Mouse (Mus musculus) lung, adult 2 months (tissue): ENCODE results near the gene Slc10a1. TPM values are rescaled to one million over a fixed set of nuclear protein-coding genes. Genes with fewer than 3 reads are reported as not detected.
"Not testable (repeated sequence)": the region's sequence is repeated elsewhere in the genome, so short reads cannot be mapped to it uniquely, and the experiment has no call there.

Experiments
- DNase-seq: peaks from one replicate; pipeline ENCODE4 v3.0.0; 2022
- H3K4me1 ChIP-seq: fragments of 200-500 bp; 2 replicates; pipeline ENCODE4 v1.6.1; 2011; ENCODE audit warnings: low read length; ENCODE audit not compliant: control insufficient read depth, insufficient read depth
- H3K4me3 ChIP-seq: fragments of 200-500 bp; replicated peaks from 2 replicates; pipeline ENCODE3; 2011; ENCODE audit warnings: low read depth, mild to moderate bottlenecking, control low read depth, low read length; ENCODE audit errors: extremely low read depth
- CTCF ChIP-seq: fragments of 200-500 bp; IDR thresholded peaks from 2 replicates; pipeline ENCODE4 v1.5.1; 2011; ENCODE audit warnings: mild to moderate bottlenecking, low read length, control low read depth; ENCODE audit not compliant: insufficient read depth
- POLR2A ChIP-seq: fragments of 200-500 bp; IDR thresholded peaks from 2 replicates; pipeline ENCODE4 v1.6.1; 2011; ENCODE audit warnings: low read depth, mild to moderate bottlenecking, control low read depth, low read length, borderline replicate concordance; ENCODE audit errors: extremely low read depth
- WGBS: fragments of 180-500 bp; shearing (Covaris S2); methylation state at CpG from one replicate; pipeline ENCODE4 v1.1.7; 2018; 5-methylcytosine and 5-hydroxymethylcytosine counted together
- polyA plus RNA-seq: library from polyadenylated mRNA; depleted of rRNA; stranded (reverse); fragments of >200 nt; gene quantifications from 2 replicates; pipeline ENCODE4 v1.2.3, GENCODE M21; 2012

The Slc10a1 gene
- polyA plus RNA-seq, 1 experiment = 0.50 TPM

GRCm38 (mm10) chr12:80948202-80948601 lies 20.3 kb downstream of the Slc10a1 start:
- WGBS = 86% methylated on average over 18 of the region's 18 CpGs
- DNase-seq = no peak
- peaks cover 14% of the 10 kb centered on the region for H3K4me1 ChIP-seq

GRCm38 (mm10) chr12:80945996-80946355 lies 22.5 kb downstream of the Slc10a1 start:
- Histone ChIP-seq H3K4me1 (peaks cover 12% of the 10 kb centered on the region), H3K4me3 (peak overlapping the region; percentile 98)
- TF ChIP-seq POLR2A (peak; percentile 36; the same call in 1 of the 2 replicates), CTCF (no peak)
- under 1% methylated on average over 47 of the region's 47 CpGs for WGBS
- peak; percentile 94 for DNase-seq

More at GRCm38 (mm10) chr12:80948202-80948601, 20.3 kb downstream of the Slc10a1 start:
- no peak overlapping the region for H3K4me3 ChIP-seq
- no peak for TF ChIP-seq CTCF
- no peak for TF ChIP-seq POLR2A

- under 1% methylated on average over 57 of the region's 57 CpGs for WGBS
- peak; percentile 100 for TF ChIP-seq POLR2A
- TF ChIP-seq CTCF = no peak
- DNase-seq = peak; percentile 99
- H3K4me1 ChIP-seq = peaks cover 7% of the 10 kb centered on the region
- H3K4me3 ChIP-seq = peak within 1 kb of the TSS; percentile 98
These were observed 23.0 kb downstream of the Slc10a1 start, which contains the start of gene Srsf5 for GRCm38 (mm10) chr12:80945334-80945995. Srsf5 (plus strand) TSS chr12:80945504.

DNA sequence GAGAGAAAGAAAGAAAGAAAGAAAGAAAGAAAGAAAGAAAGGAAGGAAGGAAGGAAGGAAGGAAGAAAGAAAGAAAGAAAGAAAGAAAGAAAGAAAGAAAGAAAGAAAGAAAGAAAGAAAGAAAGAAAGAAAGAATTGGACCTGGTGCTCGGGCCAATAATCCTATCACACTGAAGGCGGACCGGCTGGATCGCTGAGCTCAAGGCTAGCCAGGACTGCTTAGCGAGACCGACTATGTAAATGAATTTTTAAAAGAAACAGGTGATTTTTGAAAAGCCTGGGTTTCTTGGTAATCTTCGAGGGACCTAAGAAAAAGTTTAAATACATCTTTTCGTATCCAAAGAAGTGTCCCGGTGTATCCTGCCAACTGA lies 23.6 kb downstream of the Slc10a1 start:
- WGBS = 1% methylated on average over 9 of the region's 9 CpGs
- not testable (repeated sequence) for DNase-seq

DNA sequence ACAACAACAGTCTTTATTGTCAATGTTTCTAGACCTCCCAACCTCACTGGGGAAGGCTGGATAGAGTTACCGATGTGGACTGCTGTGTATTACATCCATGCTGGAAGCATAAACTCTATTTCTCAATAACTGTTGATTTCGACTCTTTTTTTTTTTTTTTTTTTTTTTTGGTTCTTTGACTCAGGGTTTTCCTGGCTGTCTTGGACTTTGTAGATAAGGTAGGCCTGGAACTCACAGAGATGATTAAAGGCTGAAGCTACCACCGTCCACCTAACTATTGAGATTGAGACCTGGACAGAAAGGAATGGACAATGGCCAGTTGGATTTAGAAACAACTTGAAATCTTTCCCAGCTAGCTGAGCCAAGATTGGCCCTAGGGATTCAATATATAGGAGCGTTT lies 24.3 kb downstream of the Slc10a1 start:
- Histone ChIP-seq H3K4me3 (no peak overlapping the region), H3K4me1 (peaks cover 7% of the 10 kb centered on the region)
- TF ChIP-seq POLR2A = no peak
- TF ChIP-seq CTCF = no peak
- DNase-seq = no peak
- 87% methylated on average over 4 of the region's 4 CpGs for WGBS

More for the DNA sequence above, 23.6 kb downstream of the Slc10a1 start:
- H3K4me3 ChIP-seq = peak overlapping the region; percentile 98
- H3K4me1 ChIP-seq = not testable (repeated sequence)

- 49% methylated on average over 3 of the region's 3 CpGs for WGBS
- no peak for DNase-seq
- TF ChIP-seq CTCF = no peak
- no peak for TF ChIP-seq POLR2A
- Histone ChIP-seq H3K4me1 (peaks cover 9% of the 10 kb centered on the region), H3K4me3 (no peak overlapping the region)
These were observed 25.1 kb downstream of the Slc10a1 start for GRCm38 (mm10) chr12:80943395-80943794.

- peaks cover 4% of the 10 kb centered on the region; the same call in 1 of the 2 replicates for H3K4me1 ChIP-seq
- no peak for TF ChIP-seq CTCF
- no peak for TF ChIP-seq POLR2A
- 92% methylated on average over 3 of the region's 3 CpGs for WGBS
- no peak for DNase-seq
- no peak overlapping the region for H3K4me3 ChIP-seq
These were observed 26.6 kb downstream of the Slc10a1 start for GRCm38 (mm10) chr12:80941886-80942285.

- DNase-seq = no peak
- 59% methylated on average over 4 of the region's 4 CpGs for WGBS
- Histone ChIP-seq H3K4me1 (peaks cover 4% of the 10 kb centered on the region; the same call in 1 of the 2 replicates), H3K4me3 (no peak overlapping the region)
- TF ChIP-seq POLR2A = no peak
- no peak for TF ChIP-seq CTCF
These were observed 29.3 kb downstream of the Slc10a1 start for GRCm38 (mm10) chr12:80939165-80939564.

- WGBS = 11% methylated on average over 5 of the region's 5 CpGs
- Histone ChIP-seq H3K4me1 (peaks cover 4% of the 10 kb centered on the region; the same call in 1 of the 2 replicates), H3K4me3 (no peak overlapping the region)
- peak; percentile 59 for DNase-seq
- TF ChIP-seq CTCF = no peak
- TF ChIP-seq POLR2A = no peak
These were observed 29.9 kb downstream of the Slc10a1 start for GRCm38 (mm10) chr12:80938642-80939041.

DNA sequence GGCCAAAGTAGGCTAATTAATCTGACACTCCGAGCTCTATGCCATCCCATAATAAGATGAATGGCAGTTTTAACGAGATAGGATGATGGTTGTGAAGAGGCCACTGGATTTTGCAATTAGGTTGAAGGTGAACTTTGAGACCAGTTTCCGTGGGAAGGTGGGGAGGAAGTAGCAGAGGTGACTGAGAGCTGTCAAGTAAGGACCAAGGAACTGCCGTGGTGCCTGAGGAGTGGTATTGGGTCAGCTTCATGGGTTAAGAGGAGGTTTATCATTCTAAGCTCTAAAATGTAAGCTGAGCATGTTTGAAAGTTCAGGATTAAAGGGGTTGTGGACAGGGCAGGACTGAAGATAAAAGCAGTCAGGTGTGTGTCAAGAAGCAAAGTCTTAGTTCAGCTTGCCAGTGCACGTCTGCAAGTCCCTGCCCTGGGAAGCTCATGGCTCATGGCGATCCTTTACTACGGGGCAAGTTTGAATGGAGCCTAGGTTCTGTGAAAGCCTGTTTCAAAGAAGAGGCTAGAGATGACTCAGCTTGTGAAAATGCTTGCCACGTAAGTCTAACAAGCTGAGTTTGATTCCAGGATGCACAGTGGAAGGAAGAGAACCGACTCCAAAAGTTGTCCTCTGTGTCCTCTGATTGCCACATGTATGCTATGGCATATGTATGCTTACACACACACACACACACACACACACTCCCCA lies 31.0 kb downstream of the Slc10a1 start:
- TF ChIP-seq CTCF = no peak
- no peak for TF ChIP-seq POLR2A
- no peak for DNase-seq
- whole genome bisulfite sequencing = 60% methylated on average over 9 of the region's 9 CpGs
- H3K4me3 ChIP-seq = no peak overlapping the region
- peaks cover 4% of the 10 kb centered on the region; the same call in 1 of the 2 replicates for H3K4me1 ChIP-seq
